Mouse (Mus musculus): ENCODE data around the gene Cln6.

DNA sequence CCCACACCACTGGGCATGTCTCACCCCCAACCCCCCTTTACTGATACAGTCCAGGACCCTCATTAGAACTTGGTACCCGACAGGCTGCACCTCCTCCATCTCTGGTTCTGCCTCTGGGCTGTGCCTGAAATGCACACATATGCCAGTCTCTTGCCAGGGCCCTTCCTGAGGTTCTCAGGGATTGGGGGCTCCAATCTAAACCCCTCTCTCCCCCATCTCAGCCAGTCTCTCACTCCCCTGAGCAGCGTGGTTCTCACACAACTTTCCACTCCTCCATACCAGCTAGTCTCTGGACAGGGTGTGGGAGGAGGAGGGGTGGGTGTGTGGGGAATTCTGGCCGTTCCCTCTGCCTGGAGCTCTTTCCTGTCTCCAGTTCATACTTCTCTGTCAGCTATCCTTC is 974 bp upstream of the Cln6 start:
- TF ChIP-seq FLI1 (IDR thresholded peaks at IDR 0.05; ENCODE audit: low read length) (no peak), GATA1 (IDR thresholded peaks at IDR 0.05; ENCODE audit: borderline replicate concordance, low read length) (no peak)

Measured in megakaryocyte, embryonic 14.5 days (primary cell).